Mouse (Mus musculus): Measurements from ENCODE around the gene Foxj3. TPM values are rescaled to one million over a fixed set of nuclear protein-coding genes. Genes with fewer than 3 reads are reported as not detected.

Gene Foxj3
- polyA plus RNA-seq, 1 experiment from 2014 or later = 23.8 TPM

DNA sequence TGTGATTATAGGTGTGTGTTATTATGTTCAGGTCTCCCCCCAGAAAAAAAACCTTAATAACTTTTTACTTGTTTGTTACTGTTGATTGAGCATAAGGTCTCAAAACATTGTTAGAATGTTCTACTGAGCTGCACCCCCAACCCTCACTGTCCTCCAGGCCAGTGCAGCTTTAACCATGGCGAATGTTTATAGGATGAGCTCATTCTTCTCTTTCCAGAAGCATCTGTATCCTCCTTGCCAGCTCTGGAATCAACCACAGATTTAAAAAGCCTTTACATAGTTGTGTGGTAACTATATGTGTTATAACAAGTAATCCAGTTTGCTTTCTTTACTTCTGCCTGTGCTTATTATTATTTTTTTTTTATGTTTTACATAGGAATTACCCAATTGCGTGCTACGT lies 38.7 kb downstream of the Foxj3 start:
- no peaks in the 10 kb centered on the region for H3K27me3 ChIP-seq
- no peak overlapping the region for H3K9ac ChIP-seq
- H3K4me1 ChIP-seq = no peaks in the 10 kb centered on the region
- no peak for ATAC-seq
- peaks cover 8% of the 10 kb centered on the region; the same call in 1 of the 2 replicates for H3K36me3 ChIP-seq (ENCODE audit: poor library complexity, severe bottlenecking)
- no peaks in the 10 kb centered on the region for H3K9me3 ChIP-seq (replicated peaks)
- 96% methylated on average over 3 of the region's 3 CpGs for WGBS
- no peak overlapping the region for H3K4me3 ChIP-seq
- H3K4me2 ChIP-seq = no peak overlapping the region
- H3K27ac ChIP-seq = no peak overlapping the region

DNA sequence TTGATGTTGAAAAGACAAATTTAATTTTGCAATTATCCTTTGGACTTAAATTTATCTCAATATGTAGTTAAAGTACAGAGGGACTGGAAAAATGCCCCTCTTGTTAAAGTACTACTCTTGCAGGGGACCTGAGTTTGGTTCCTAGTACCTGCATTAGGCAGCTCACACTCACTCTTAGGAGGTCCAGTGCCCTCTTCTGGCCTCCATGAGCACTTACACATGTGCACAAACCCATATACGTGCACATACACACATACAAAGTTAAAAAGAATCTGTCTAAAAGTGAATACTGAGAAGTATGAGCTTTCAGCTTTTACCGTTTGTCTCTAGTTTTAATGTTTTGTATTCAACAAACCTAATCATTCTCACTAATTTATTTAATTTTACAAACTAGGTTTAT lies 51.2 kb downstream of the Foxj3 start:
- H3K9ac ChIP-seq = no peak overlapping the region
- no peak for ATAC-seq
- no peaks in the 10 kb centered on the region for H3K9me3 ChIP-seq (replicated peaks)
- H3K4me2 ChIP-seq = no peak overlapping the region
- H3K27me3 ChIP-seq = no peaks in the 10 kb centered on the region
- H3K36me3 ChIP-seq (ENCODE audit: poor library complexity, severe bottlenecking) = peaks cover 24% of the 10 kb centered on the region
- H3K27ac ChIP-seq = no peak overlapping the region
- no peaks in the 10 kb centered on the region for H3K4me1 ChIP-seq
- 100% methylated on average over 2 of the region's 2 CpGs for WGBS
- H3K4me3 ChIP-seq = no peak overlapping the region

DNA sequence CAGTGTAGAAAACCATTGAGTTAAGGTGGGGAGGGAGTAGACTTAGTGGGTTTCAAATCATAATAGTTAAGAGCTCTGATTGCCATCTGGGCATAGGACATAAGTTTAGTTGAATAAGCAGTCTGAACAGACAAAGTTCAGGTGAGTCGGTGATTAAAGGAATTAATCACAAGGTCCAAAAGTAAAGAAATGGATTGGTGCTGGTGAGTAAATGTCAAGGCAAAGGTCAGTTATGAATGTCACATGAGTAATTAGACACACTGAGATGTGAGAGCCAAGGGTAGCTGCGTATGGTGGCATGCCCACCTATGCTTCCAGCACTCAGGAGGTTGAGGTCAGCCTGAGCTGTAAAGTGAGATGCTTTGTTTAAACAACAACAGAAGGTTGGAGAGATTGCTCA lies 52.6 kb downstream of the Foxj3 start:
- Histone ChIP-seq H3K4me3 (no peak overlapping the region), H3K9ac (no peak overlapping the region), H3K9me3 (replicated peaks) (no peaks in the 10 kb centered on the region), H3K27me3 (no peaks in the 10 kb centered on the region), H3K27ac (no peak overlapping the region), H3K4me1 (no peaks in the 10 kb centered on the region), H3K4me2 (no peak overlapping the region), H3K36me3 (ENCODE audit: poor library complexity, severe bottlenecking) (peaks cover 24% of the 10 kb centered on the region)
- 91% methylated on average over 2 of the region's 2 CpGs for WGBS
- no peak for ATAC-seq

DNA sequence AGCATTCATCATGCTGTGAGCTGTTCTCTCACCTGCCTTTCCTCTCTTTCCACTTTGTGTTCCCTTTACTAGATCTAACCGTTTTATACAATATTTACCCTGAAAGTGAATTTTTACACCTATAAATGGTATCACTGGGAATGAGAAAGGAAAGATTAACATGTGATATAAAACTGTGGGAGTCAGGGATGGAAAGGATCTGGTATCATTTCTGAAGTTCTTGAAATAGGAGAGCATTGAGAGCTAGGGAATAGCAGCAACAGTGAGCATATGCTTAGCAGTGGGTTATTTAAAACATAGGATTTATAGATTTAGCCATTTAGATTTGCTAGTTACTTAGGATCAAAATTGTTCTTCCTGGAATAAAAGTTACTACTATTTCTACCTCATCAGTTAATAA lies 53.2 kb downstream of the Foxj3 start:
- 79% methylated on average over 1 of the region's 1 CpGs for WGBS
- H3K27ac ChIP-seq = no peak overlapping the region
- no peaks in the 10 kb centered on the region for H3K4me1 ChIP-seq
- no peak for ATAC-seq
- no peaks in the 10 kb centered on the region for H3K27me3 ChIP-seq
- H3K9me3 ChIP-seq (replicated peaks) = no peaks in the 10 kb centered on the region
- H3K9ac ChIP-seq = no peak overlapping the region
- peaks cover 24% of the 10 kb centered on the region for H3K36me3 ChIP-seq (ENCODE audit: poor library complexity, severe bottlenecking)
- H3K4me3 ChIP-seq = no peak overlapping the region
- no peak overlapping the region for H3K4me2 ChIP-seq

DNA sequence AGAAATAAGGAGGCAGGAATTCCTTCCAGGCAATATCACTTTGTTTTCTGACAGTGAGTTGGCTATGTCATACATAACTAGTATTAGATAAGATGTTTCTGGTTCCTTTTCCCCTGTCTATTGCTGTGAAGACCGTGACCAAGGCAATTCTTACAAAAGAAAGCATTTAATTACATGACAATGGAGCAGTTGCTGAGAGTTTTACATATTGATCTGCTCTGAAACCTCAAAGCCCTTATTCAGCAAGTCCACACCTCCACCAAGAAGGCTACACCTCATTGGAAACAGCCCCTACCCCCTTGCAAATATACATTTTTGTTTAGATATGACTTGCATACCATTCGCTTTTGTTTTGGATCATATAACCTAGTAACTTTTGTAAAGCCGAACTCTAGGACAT lies 55.7 kb downstream of the Foxj3 start:
- 67% methylated on average over 3 of the region's 3 CpGs for WGBS

DNA sequence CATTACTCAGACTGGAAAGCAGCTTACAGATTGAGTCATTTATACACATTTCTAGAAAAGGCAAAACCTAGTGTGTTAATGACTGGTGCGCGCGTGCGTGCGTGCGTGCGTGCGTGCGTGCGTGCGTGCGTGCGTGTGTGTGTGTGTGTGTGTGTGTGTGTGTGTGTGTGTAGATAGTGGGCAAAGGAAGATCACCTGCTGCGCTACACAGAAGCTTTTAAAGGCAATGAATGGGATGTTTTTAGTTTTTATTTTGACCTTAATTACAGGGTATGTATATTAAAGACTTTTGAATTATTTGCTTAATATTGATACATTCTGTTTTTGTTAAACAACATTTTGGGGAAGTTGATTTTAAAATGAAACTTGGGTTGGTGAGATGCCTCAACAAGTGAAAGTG lies 57.5 kb downstream of the Foxj3 start:
- Histone ChIP-seq H3K36me3 (ENCODE audit: poor library complexity, severe bottlenecking) (no peaks in the 10 kb centered on the region), H3K9ac (no peak overlapping the region), H3K9me3 (replicated peaks) (no peaks in the 10 kb centered on the region), H3K4me1 (no peaks in the 10 kb centered on the region), H3K4me3 (no peak overlapping the region), H3K27ac (no peak overlapping the region), H3K27me3 (no peaks in the 10 kb centered on the region), H3K4me2 (no peak overlapping the region)
- no peak for ATAC-seq
- WGBS = 95% methylated on average over 14 of the region's 14 CpGs

More for the DNA sequence above, 55.7 kb downstream of the Foxj3 start:
- Histone ChIP-seq H3K9me3 (replicated peaks) (no peaks in the 10 kb centered on the region), H3K4me1 (no peaks in the 10 kb centered on the region), H3K4me3 (no peak overlapping the region), H3K27ac (no peak overlapping the region), H3K9ac (no peak overlapping the region), H3K27me3 (no peaks in the 10 kb centered on the region), H3K4me2 (no peak overlapping the region), H3K36me3 (ENCODE audit: poor library complexity, severe bottlenecking) (peaks cover 10% of the 10 kb centered on the region)
- no peak for ATAC-seq

DNA sequence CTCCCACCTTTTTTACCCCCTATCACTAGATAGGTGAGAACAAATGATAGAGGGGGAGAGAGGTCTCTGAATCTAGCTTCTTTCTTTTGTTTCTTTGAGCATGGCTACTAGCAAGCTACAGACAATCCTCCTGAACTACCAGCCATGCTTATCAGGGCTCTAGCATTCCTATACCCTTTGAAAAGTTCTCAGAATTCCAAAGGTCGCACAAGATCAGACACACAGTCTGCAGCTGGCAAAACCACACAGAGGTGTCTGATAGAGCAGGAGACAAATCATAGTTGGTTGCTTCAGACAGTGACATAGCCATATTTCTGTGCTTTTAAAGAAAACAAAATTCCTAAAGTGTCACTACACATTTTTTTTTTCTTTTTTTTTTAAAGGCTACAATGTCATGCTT lies 62.8 kb downstream of the Foxj3 start:
- ATAC-seq = no peak
- Histone ChIP-seq H3K4me3 (no peak overlapping the region), H3K27ac (no peak overlapping the region), H3K4me2 (no peak overlapping the region), H3K36me3 (ENCODE audit: poor library complexity, severe bottlenecking) (no peaks in the 10 kb centered on the region; the same call in 1 of the 2 replicates), H3K27me3 (no peaks in the 10 kb centered on the region), H3K4me1 (no peaks in the 10 kb centered on the region), H3K9ac (no peak overlapping the region), H3K9me3 (replicated peaks) (no peaks in the 10 kb centered on the region)
- WGBS = 89% methylated on average over 1 of the region's 1 CpGs

DNA sequence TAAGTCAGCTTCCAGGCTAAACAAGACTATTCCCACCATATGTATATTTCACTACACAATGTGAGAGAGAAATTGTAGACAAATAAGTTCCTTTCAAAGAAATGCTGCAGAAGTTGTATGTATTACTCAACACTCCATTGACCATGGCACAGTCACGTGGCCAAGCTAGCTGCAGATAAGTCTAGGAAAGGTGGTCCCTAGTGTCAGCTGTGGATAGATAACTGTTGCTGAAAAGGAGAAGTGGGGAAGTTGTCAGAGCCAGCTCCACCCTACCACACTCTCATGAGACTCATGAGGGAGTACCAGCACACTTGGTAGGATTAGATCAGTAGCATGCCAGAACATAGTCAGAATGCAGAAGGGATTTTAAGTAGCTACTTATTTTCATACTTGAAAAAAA lies 72.7 kb downstream of the Foxj3 start:
- H3K36me3 ChIP-seq (ENCODE audit: poor library complexity, severe bottlenecking) = peaks cover 13% of the 10 kb centered on the region
- H3K27me3 ChIP-seq = no peaks in the 10 kb centered on the region
- H3K4me1 ChIP-seq = peaks cover 10% of the 10 kb centered on the region; the same call in 1 of the 2 replicates
- H3K9me3 ChIP-seq (replicated peaks) = no peaks in the 10 kb centered on the region
- WGBS = 88% methylated on average over 1 of the region's 1 CpGs
- no peak for ATAC-seq
- H3K4me3 ChIP-seq = no peak overlapping the region
- H3K4me2 ChIP-seq = no peak overlapping the region
- no peak overlapping the region for H3K27ac ChIP-seq
- no peak overlapping the region for H3K9ac ChIP-seq

DNA sequence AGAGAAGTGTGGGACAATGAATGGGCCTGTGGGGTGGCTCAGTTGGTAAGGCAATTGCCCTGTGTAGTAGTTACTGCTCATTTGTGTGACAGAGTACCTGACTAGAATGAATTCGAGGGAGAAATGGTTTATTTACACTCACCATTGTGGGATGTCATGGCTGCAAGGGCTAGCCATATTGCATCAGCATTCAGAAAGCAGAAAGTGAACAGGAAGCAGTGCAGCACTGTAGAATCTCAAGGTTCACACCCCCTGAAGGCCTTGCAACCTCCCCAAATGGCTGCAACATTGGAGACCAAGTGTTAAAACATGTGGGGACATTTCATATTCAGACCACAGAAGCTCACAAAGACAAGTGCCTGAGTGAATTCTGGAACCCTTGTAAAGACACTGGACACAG lies 77.3 kb downstream of the Foxj3 start:
- Histone ChIP-seq H3K4me1 (peaks cover 10% of the 10 kb centered on the region; the same call in 1 of the 2 replicates), H3K27me3 (no peaks in the 10 kb centered on the region), H3K36me3 (ENCODE audit: poor library complexity, severe bottlenecking) (peaks cover 8% of the 10 kb centered on the region; the same call in 1 of the 2 replicates), H3K4me3 (no peak overlapping the region), H3K27ac (peak overlapping the region; percentile 7; the same call in 1 of the 2 replicates), H3K4me2 (no peak overlapping the region), H3K9me3 (replicated peaks) (no peaks in the 10 kb centered on the region), H3K9ac (no peak overlapping the region)
- 45% methylated on average over 1 of the region's 1 CpGs for WGBS
- no peak for ATAC-seq

DNA sequence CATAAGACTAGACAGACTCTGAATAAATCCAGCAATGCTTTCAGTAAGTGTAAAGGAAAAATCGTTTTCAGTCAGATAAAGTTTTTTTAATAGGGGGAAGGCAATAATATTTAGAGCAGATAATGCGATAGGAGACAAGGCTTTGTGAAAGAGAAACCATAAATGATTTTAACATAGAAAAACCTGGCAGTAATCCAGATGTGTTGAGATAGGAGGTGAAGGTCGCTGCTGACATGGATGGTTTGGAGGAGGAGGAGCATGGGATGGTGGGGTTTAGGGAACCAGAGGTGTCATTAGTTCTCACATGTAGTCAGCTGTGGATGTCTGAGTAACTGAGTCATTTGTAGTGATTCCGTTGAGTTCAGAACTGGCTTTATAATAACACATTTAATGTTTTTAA lies 77.9 kb downstream of the Foxj3 start:
- WGBS = 86% methylated on average over 4 of the region's 4 CpGs
- ATAC-seq = no peak
- H3K27me3 ChIP-seq = no peaks in the 10 kb centered on the region
- no peaks in the 10 kb centered on the region for H3K9me3 ChIP-seq (replicated peaks)
- H3K4me3 ChIP-seq = no peak overlapping the region
- H3K27ac ChIP-seq = no peak overlapping the region
- H3K4me1 ChIP-seq = peaks cover 10% of the 10 kb centered on the region; the same call in 1 of the 2 replicates
- no peak overlapping the region for H3K9ac ChIP-seq
- peaks cover 11% of the 10 kb centered on the region for H3K36me3 ChIP-seq (ENCODE audit: poor library complexity, severe bottlenecking)
- H3K4me2 ChIP-seq = no peak overlapping the region

DNA sequence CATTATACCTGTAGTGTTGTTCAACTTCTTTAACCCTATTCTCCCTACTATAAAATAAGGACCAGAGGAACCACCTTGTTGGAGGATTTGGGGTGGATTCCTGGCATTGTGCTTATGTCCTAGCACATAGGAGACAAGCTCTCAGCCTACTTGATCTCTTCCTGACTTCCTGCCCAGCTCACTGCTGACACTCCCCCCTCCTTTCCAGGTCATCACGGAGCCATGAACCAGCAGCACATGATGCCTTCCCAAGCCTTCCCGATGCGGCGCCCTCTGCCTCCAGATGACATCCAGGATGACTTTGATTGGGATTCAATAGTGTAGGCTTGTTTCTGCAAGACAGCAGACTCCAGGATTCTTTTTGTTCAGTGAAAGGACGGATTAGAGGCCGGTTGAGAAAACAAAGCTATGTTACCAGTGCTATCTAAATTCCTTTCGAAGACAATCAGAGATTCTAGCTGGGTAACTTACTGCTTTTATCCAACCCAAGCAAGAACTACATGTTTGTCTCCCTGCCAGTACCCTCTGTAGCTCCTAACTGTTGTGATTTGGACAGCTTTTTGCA lies 89.4 kb downstream of the Foxj3 start:
- ATAC-seq = no peak
- Histone ChIP-seq H3K4me3 (no peak overlapping the region), H3K4me2 (no peak overlapping the region), H3K9me3 (replicated peaks) (no peaks in the 10 kb centered on the region), H3K9ac (no peak overlapping the region), H3K4me1 (peaks cover 20% of the 10 kb centered on the region), H3K36me3 (ENCODE audit: poor library complexity, severe bottlenecking) (peaks cover 55% of the 10 kb centered on the region), H3K27me3 (no peaks in the 10 kb centered on the region), H3K27ac (no peak overlapping the region)
- 24% methylated on average over 7 of the region's 7 CpGs for WGBS

DNA sequence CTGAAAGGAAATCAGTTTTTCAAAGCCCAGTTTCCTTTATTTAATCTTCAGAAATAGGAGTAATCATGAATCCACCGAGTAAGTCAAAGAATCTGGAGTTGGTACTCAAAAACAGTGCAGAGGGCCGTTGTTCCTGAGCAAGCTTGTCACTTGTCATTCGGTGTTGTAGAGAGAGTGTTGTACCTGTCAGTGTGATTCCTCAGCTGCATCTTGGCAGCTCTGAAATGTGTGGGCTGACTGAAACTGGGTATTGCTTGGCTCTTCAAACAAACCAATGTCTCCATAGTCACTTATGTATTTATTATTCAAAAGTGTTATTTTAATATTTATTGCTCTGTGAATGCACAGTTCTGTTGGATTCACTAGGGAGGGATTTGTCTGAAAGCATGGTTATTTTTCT lies 90.1 kb downstream of the Foxj3 start:
- no peak overlapping the region for H3K4me2 ChIP-seq
- no peak for ATAC-seq
- H3K27ac ChIP-seq = no peak overlapping the region; the same call in 1 of the 2 replicates
- H3K27me3 ChIP-seq = no peaks in the 10 kb centered on the region
- WGBS = 60% methylated on average over 3 of the region's 3 CpGs
- peaks cover 52% of the 10 kb centered on the region for H3K36me3 ChIP-seq (ENCODE audit: poor library complexity, severe bottlenecking)
- peaks cover 24% of the 10 kb centered on the region for H3K4me1 ChIP-seq
- H3K4me3 ChIP-seq = no peak overlapping the region
- H3K9me3 ChIP-seq (replicated peaks) = no peaks in the 10 kb centered on the region
- no peak overlapping the region for H3K9ac ChIP-seq

DNA sequence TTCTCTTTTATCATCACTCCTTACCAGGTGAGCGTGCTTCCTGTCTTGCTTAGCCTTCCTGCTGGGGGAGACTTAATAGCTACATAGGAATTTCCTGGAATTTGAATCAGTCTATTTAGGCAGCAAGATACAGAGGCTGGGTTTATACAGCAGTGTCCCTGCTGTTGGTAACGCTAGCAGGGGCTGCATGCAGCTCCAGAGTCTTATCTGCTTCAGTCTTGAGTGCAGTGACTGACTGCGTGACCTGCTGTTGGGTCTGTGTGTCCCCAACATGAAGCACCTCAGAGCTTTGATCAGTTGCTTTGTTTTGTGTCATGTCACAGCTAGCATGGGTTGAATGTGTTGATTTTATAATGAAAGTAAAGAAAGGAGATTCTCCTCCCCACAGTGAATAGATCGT lies 90.5 kb downstream of the Foxj3 start:
- Histone ChIP-seq H3K9ac (0 out of 2 replicates have a peak overlapping the region, but pooled peaks have one; percentile 5), H3K27me3 (no peaks in the 10 kb centered on the region), H3K4me1 (peaks cover 27% of the 10 kb centered on the region), H3K4me2 (no peak overlapping the region), H3K36me3 (ENCODE audit: poor library complexity, severe bottlenecking) (peaks cover 47% of the 10 kb centered on the region), H3K27ac (peak overlapping the region; percentile 68), H3K4me3 (no peak overlapping the region), H3K9me3 (replicated peaks) (no peaks in the 10 kb centered on the region)
- no peak; the same call in 1 of the 2 replicates for ATAC-seq
- 30% methylated on average over 4 of the region's 4 CpGs for WGBS

All from forebrain, embryonic 13.5 days (tissue).